Mouse (Mus musculus) 416B (cell line): Measurements from ENCODE around the gene Nrxn2.

Source experiments
- DNase-seq: peaks from one replicate; pipeline ENCODE4 v3.0.0; 2011; ENCODE audit warnings: low read depth

Nrxn2 gene

GRCm38 (mm10) chr19:6452672-6453310 is 34.3 kb downstream of the Nrxn2 start:
- no peak for DNase-seq

GRCm38 (mm10) chr19:6453349-6453748 is 34.8 kb downstream of the Nrxn2 start:
- no peak for DNase-seq

GRCm38 (mm10) chr19:6454041-6454720 is 35.6 kb downstream of the Nrxn2 start:
- no peak for DNase-seq

- DNase-seq: peak; percentile 44
Measured at GRCm38 (mm10) chr19:6459504-6459903, 41.0 kb downstream of the Nrxn2 start.

GRCm38 (mm10) chr19:6462841-6463240 is 44.3 kb downstream of the Nrxn2 start:
- no peak for DNase-seq

- DNase-seq: no peak
Measured at GRCm38 (mm10) chr19:6464306-6465071, 46.0 kb downstream of the Nrxn2 start.

GRCm38 (mm10) chr19:6465090-6465489 is 46.6 kb downstream of the Nrxn2 start:
- DNase-seq: no peak

- no peak for DNase-seq
Measured at GRCm38 (mm10) chr19:6466945-6467344, 48.4 kb downstream of the Nrxn2 start.

GRCm38 (mm10) chr19:6467374-6467979 is 48.9 kb downstream of the Nrxn2 start:
- no peak for DNase-seq

GRCm38 (mm10) chr19:6471630-6472029 is 53.1 kb downstream of the Nrxn2 start:
- no peak for DNase-seq

- DNase-seq: peak; percentile 57
Measured at GRCm38 (mm10) chr19:6472821-6473220, 54.3 kb downstream of the Nrxn2 start.

- DNase-seq: no peak
Measured at GRCm38 (mm10) chr19:6474706-6475105, 56.2 kb downstream of the Nrxn2 start.

- DNase-seq: peak; percentile 61
Measured at GRCm38 (mm10) chr19:6475129-6475528, 56.6 kb downstream of the Nrxn2 start.

- peak; percentile 36 for DNase-seq
Measured at GRCm38 (mm10) chr19:6477007-6477406, 58.5 kb downstream of the Nrxn2 start.

- peak; percentile 23 for DNase-seq
Measured at GRCm38 (mm10) chr19:6478566-6478965, 60.0 kb downstream of the Nrxn2 start.

GRCm38 (mm10) chr19:6482886-6483285 is 64.4 kb downstream of the Nrxn2 start:
- no peak for DNase-seq

- DNase-seq: no peak
Measured at GRCm38 (mm10) chr19:6485059-6485630, 66.6 kb downstream of the Nrxn2 start.

- peak; percentile 87 for DNase-seq
Measured at GRCm38 (mm10) chr19:6489030-6489429, 70.5 kb downstream of the Nrxn2 start.

- no peak for DNase-seq
Measured at GRCm38 (mm10) chr19:6491538-6491937, 73.0 kb downstream of the Nrxn2 start.

- peak; percentile 70 for DNase-seq
Measured at GRCm38 (mm10) chr19:6492124-6492523, 73.6 kb downstream of the Nrxn2 start.

GRCm38 (mm10) chr19:6493219-6493618 is 74.7 kb downstream of the Nrxn2 start:
- DNase-seq: no peak

- DNase-seq: no peak
Measured at GRCm38 (mm10) chr19:6494032-6494431, 75.5 kb downstream of the Nrxn2 start.
